Mouse (Mus musculus): ENCODE measurements around the gene Wfdc8. TPM values are rescaled to one million over a fixed set of nuclear protein-coding genes. Genes with fewer than 3 reads are reported as not detected.

Wfdc8 gene
- polyA plus RNA-seq, 1 experiment from 2014 or later, result 0.11 TPM

DNA sequence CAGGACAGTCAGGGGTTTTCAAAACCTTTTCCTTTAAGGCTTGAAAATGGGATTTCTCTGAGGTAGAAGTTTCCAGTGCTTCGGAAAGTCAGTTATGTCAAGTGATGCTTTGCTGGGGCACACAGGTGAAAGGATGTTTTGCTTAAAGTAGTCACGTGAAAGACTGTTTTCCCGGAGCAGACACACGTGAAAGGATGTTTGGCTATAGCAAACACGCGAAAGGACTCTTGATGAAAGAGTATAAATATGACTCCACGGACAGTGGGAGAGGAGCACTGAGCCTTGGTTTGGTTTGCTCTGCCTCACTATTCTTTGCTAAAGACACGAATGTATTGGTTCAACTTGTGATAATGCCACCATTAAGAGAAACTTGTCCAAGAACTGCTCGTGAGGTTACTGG, 61.9 kb downstream of the Wfdc8 start:
- H3K4me1 ChIP-seq (ENCODE audit: control insufficient read depth, insufficient read depth, low read length), result no peaks in the 10 kb centered on the region
- 85% methylated on average over 9 of the region's 9 CpGs for WGBS
- H3K9ac ChIP-seq (ENCODE audit: low read depth, low read length), result no peak overlapping the region
- no peaks in the 10 kb centered on the region; the same call in 1 of the 2 replicates for H3K27me3 ChIP-seq (replicated peaks; ENCODE audit: control insufficient read depth, insufficient read depth, low read length)
- no peak overlapping the region for H3K4me2 ChIP-seq (ENCODE audit: low read depth, low read length)
- H3K9me3 ChIP-seq (ENCODE audit: control insufficient read depth, low read length), result no peaks in the 10 kb centered on the region
- DNase-seq (ENCODE audit: low spot score) (no peak), ATAC-seq (ENCODE audit: low read depth) (no peak)
- H3K27ac ChIP-seq (replicated peaks; ENCODE audit: low read depth, low read length), result no peak overlapping the region
- H3K4me3 ChIP-seq (ENCODE audit: low read depth, low read length), result no peak overlapping the region
- no peaks in the 10 kb centered on the region for H3K36me3 ChIP-seq (ENCODE audit: control insufficient read depth, insufficient read depth, low read length)

DNA sequence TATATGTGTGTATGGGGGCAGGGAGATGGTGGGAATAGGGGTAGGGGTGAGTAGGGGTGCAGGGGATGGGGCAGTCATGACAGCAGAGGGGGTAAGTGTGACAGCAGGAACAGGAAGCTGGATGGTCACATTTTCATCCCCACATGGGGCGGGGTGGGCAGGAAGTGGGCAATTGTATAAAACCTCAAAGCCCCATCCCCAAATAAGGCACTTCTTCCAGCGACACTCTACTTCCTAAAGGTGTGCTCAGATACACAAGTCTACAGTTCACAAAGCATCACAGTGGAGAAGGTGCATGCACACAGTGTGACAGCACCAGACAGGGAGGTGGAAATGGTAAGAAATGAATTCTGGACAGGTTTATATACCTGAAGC, 62.5 kb downstream of the Wfdc8 start:
- no peak for DNase-seq (ENCODE audit: low spot score)
- no peaks in the 10 kb centered on the region for H3K4me1 ChIP-seq (ENCODE audit: control insufficient read depth, insufficient read depth, low read length)
- 65% methylated on average over 2 of the region's 2 CpGs for WGBS
- H3K4me3 ChIP-seq (ENCODE audit: low read depth, low read length), result no peak overlapping the region
- no peak for ATAC-seq (ENCODE audit: low read depth)
- no peaks in the 10 kb centered on the region; the same call in 1 of the 2 replicates for H3K27me3 ChIP-seq (replicated peaks; ENCODE audit: control insufficient read depth, insufficient read depth, low read length)
- H3K4me2 ChIP-seq (ENCODE audit: low read depth, low read length), result no peak overlapping the region
- H3K9me3 ChIP-seq (ENCODE audit: control insufficient read depth, low read length), result no peaks in the 10 kb centered on the region
- H3K27ac ChIP-seq (replicated peaks; ENCODE audit: low read depth, low read length), result no peak overlapping the region
- no peak overlapping the region for H3K9ac ChIP-seq (ENCODE audit: low read depth, low read length)
- no peaks in the 10 kb centered on the region for H3K36me3 ChIP-seq (ENCODE audit: control insufficient read depth, insufficient read depth, low read length)

DNA sequence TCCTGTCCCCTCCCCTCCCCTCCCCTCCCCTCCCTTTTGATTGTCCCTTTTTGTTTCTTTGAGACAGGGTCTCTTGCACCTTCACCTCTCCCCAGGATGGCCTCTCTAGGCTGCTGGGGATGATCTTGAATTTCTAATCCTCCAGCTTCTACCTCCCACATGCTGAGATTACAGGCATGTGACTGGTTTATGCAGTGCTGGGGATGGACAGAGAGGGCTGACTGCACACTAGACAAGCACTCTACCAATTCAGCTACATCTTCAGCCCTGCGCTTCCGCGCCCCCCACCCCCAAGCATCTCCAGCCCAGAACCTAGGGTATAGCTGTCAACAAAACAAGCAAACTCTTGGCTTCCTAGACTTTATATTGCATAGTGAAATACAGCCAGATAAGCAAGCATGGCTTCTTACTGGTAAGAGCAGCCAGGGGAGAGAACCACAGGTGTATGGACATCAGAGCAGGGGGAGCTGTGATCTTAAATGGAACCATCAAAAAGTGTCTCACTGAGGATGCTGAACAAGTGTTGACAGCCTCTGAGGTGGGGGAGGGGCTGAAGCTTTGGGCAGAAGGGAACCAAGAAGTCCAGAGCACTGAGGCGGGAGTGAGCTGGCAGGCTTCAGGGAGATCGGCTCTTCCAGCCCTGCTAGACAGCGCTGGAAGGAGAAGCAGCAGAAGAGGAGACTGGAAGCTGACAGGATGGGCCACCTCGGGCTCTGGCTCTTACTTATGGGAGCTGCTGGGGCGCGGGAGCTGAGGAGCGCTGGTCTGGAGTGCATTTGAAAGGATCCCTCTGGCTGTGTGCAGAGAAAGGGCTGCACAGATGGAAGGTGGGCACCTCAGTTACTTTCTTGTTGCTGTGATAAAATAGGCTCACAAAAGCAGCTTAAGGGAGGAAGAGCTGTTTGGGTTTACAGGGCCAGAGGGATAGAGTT, 63.2 kb downstream of the Wfdc8 start:
- Histone ChIP-seq H3K36me3 (ENCODE audit: control insufficient read depth, insufficient read depth, low read length) (no peaks in the 10 kb centered on the region), H3K9me3 (ENCODE audit: control insufficient read depth, low read length) (no peaks in the 10 kb centered on the region), H3K4me1 (ENCODE audit: control insufficient read depth, insufficient read depth, low read length) (no peaks in the 10 kb centered on the region), H3K27ac (replicated peaks; ENCODE audit: low read depth, low read length) (no peak overlapping the region), H3K9ac (ENCODE audit: low read depth, low read length) (no peak overlapping the region), H3K4me2 (ENCODE audit: low read depth, low read length) (no peak overlapping the region), H3K27me3 (replicated peaks; ENCODE audit: control insufficient read depth, insufficient read depth, low read length) (no peaks in the 10 kb centered on the region; the same call in 1 of the 2 replicates), H3K4me3 (ENCODE audit: low read depth, low read length) (no peak overlapping the region)
- 22% methylated on average over 10 of the region's 10 CpGs for WGBS
- DNase-seq (ENCODE audit: low spot score) (no peak), ATAC-seq (ENCODE audit: low read depth) (no peak)

DNA sequence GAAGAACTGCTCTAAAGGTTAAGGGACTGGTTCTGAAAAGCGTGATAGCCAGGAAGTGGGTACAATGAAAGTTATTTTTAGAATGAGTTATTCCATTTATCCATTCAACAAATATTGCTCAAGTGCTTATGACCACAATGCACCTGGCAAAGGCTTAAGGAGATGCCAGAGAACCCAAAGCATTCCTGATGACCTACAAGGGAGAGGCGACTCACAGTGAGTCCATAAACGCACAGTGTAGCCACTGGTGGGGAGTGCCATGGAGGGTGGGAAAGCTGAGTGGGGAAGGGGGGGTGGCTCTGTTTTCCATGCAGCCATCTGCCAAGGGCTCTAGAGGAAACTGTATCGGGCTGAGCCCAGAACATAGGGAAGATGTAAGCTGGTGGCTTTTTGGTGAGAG, 64.1 kb downstream of the Wfdc8 start:
- no peak overlapping the region for H3K27ac ChIP-seq (replicated peaks; ENCODE audit: low read depth, low read length)
- WGBS, result 45% methylated on average over 4 of the region's 4 CpGs
- no peaks in the 10 kb centered on the region for H3K9me3 ChIP-seq (ENCODE audit: control insufficient read depth, low read length)
- no peaks in the 10 kb centered on the region for H3K4me1 ChIP-seq (ENCODE audit: control insufficient read depth, insufficient read depth, low read length)
- H3K36me3 ChIP-seq (ENCODE audit: control insufficient read depth, insufficient read depth, low read length), result no peaks in the 10 kb centered on the region
- DNase-seq (ENCODE audit: low spot score), result no peak
- no peak overlapping the region for H3K9ac ChIP-seq (ENCODE audit: low read depth, low read length)
- no peak overlapping the region for H3K4me2 ChIP-seq (ENCODE audit: low read depth, low read length)
- H3K27me3 ChIP-seq (replicated peaks; ENCODE audit: control insufficient read depth, insufficient read depth, low read length), result no peaks in the 10 kb centered on the region; the same call in 1 of the 2 replicates
- H3K4me3 ChIP-seq (ENCODE audit: low read depth, low read length), result no peak overlapping the region
- ATAC-seq (ENCODE audit: low read depth), result no peak

Other genes starting within 250 kb of the Wfdc8 start
- gene Slpi, start 224.5 kb downstream of the Wfdc8 start, polyA plus RNA-seq (2014; fragmentation: Nextera tagmentation; extraction: Ambion mirVana), result 1.3 and 2.1 TPM in 2 replicates
- gene Rbpjl, start 210.5 kb downstream of the Wfdc8 start, polyA plus RNA-seq (2014; fragmentation: Nextera tagmentation; extraction: Ambion mirVana), result 0.42 and 0.52 TPM in 2 replicates
- gene Matn4, start 208.5 kb downstream of the Wfdc8 start, polyA plus RNA-seq (2014; fragmentation: Nextera tagmentation; extraction: Ambion mirVana), result 15.6 and 20.6 TPM in 2 replicates
- gene Sdc4, start 169.7 kb downstream of the Wfdc8 start, polyA plus RNA-seq (2014; fragmentation: Nextera tagmentation; extraction: Ambion mirVana), result 57.1 and 58.4 TPM in 2 replicates
- 63.3 and 68.3 TPM in 2 replicates for gene Sys1, start 156.7 kb downstream of the Wfdc8 start, polyA plus RNA-seq (2014; fragmentation: Nextera tagmentation; extraction: Ambion mirVana)
- gene Gm20458, start 152.7 kb downstream of the Wfdc8 start, polyA plus RNA-seq (2014; fragmentation: Nextera tagmentation; extraction: Ambion mirVana), result 12.5 and 14.7 TPM in 2 replicates
- gene Trp53tg5, start 139.9 kb downstream of the Wfdc8 start, polyA plus RNA-seq (2014; fragmentation: Nextera tagmentation; extraction: Ambion mirVana), result not detected in 2 replicates
- 4.1 and 10.5 TPM in 2 replicates for gene Dbndd2, start 127.5 kb downstream of the Wfdc8 start, polyA plus RNA-seq (2014; fragmentation: Nextera tagmentation; extraction: Ambion mirVana)
- 72.9 and 76.9 TPM in 2 replicates for gene Pigt, start 116.1 kb downstream of the Wfdc8 start, polyA plus RNA-seq (2014; fragmentation: Nextera tagmentation; extraction: Ambion mirVana)
- gene Wfdc2, start 51.2 kb downstream of the Wfdc8 start, polyA plus RNA-seq (2014; fragmentation: Nextera tagmentation; extraction: Ambion mirVana), result 53.7 and 62.4 TPM in 2 replicates
- not detected in 2 replicates for gene Spint3, start 40.2 kb downstream of the Wfdc8 start, polyA plus RNA-seq (2014; fragmentation: Nextera tagmentation; extraction: Ambion mirVana)
- gene Wfdc6a, start 28.2 kb downstream of the Wfdc8 start, polyA plus RNA-seq (2014; fragmentation: Nextera tagmentation; extraction: Ambion mirVana), result 0.51 TPM in 1 of 2 replicates, not detected in the other
- gene Eppin, start 20.0 kb downstream of the Wfdc8 start, polyA plus RNA-seq (2014; fragmentation: Nextera tagmentation; extraction: Ambion mirVana), result not detected in 2 replicates
- gene Wfdc6b, start 104 bp downstream of the Wfdc8 start, polyA plus RNA-seq (2014; fragmentation: Nextera tagmentation; extraction: Ambion mirVana), result not detected in 2 replicates
- not detected in 2 replicates for gene Wfdc16, start 25.2 kb upstream of the Wfdc8 start, polyA plus RNA-seq (2014; fragmentation: Nextera tagmentation; extraction: Ambion mirVana)
- 0.69 and 1.1 TPM in 2 replicates for gene Wfdc10, start 42.4 kb upstream of the Wfdc8 start, polyA plus RNA-seq (2014; fragmentation: Nextera tagmentation; extraction: Ambion mirVana)
- gene Wfdc9, start 43.0 kb upstream of the Wfdc8 start, polyA plus RNA-seq (2014; fragmentation: Nextera tagmentation; extraction: Ambion mirVana), result not detected in 2 replicates
- not detected in 2 replicates for gene Wfdc11, start 60.5 kb upstream of the Wfdc8 start, polyA plus RNA-seq (2014; fragmentation: Nextera tagmentation; extraction: Ambion mirVana)
- gene Wfdc13, start 71.5 kb upstream of the Wfdc8 start, polyA plus RNA-seq (2014; fragmentation: Nextera tagmentation; extraction: Ambion mirVana), result 0.21 TPM in 1 of 2 replicates, not detected in the other
- gene Spint4, start 84.9 kb upstream of the Wfdc8 start, polyA plus RNA-seq (2014; fragmentation: Nextera tagmentation; extraction: Ambion mirVana), result not detected in 2 replicates
- gene Spint5, start 101.7 kb upstream of the Wfdc8 start, polyA plus RNA-seq (2014; fragmentation: Nextera tagmentation; extraction: Ambion mirVana), result not detected in 2 replicates
- gene Wfdc3, start 132.3 kb upstream of the Wfdc8 start, polyA plus RNA-seq (2014; fragmentation: Nextera tagmentation; extraction: Ambion mirVana), result 0.53 and 1.1 TPM in 2 replicates
- gene Dnttip1, start 132.4 kb upstream of the Wfdc8 start, polyA plus RNA-seq (2014; fragmentation: Nextera tagmentation; extraction: Ambion mirVana), result 60.9 and 63.0 TPM in 2 replicates
- gene Ube2c, start 156.3 kb upstream of the Wfdc8 start, polyA plus RNA-seq (2014; fragmentation: Nextera tagmentation; extraction: Ambion mirVana), result 229 and 276 TPM in 2 replicates
- gene Tnnc2, start 166.3 kb upstream of the Wfdc8 start, polyA plus RNA-seq (2014; fragmentation: Nextera tagmentation; extraction: Ambion mirVana), result 799 and 1,279 TPM in 2 replicates
- 27.9 and 28.3 TPM in 2 replicates for gene Snx21, start 172.2 kb upstream of the Wfdc8 start, polyA plus RNA-seq (2014; fragmentation: Nextera tagmentation; extraction: Ambion mirVana)
- gene Acot8, start 191.3 kb upstream of the Wfdc8 start, polyA plus RNA-seq (2014; fragmentation: Nextera tagmentation; extraction: Ambion mirVana), result 12.6 and 13.8 TPM in 2 replicates
- 6.0 and 6.4 TPM in 2 replicates for gene Zswim3, start 191.5 kb upstream of the Wfdc8 start, polyA plus RNA-seq (2014; fragmentation: Nextera tagmentation; extraction: Ambion mirVana)
- gene Zswim1, start 209.1 kb upstream of the Wfdc8 start, polyA plus RNA-seq (2014; fragmentation: Nextera tagmentation; extraction: Ambion mirVana), result 15.1 and 15.7 TPM in 2 replicates
- not detected in 2 replicates for gene Spata25, start 214.9 kb upstream of the Wfdc8 start, polyA plus RNA-seq (2014; fragmentation: Nextera tagmentation; extraction: Ambion mirVana)
- 140 and 154 TPM in 2 replicates for gene Ctsa, start 219.2 kb upstream of the Wfdc8 start, polyA plus RNA-seq (2014; fragmentation: Nextera tagmentation; extraction: Ambion mirVana)
- gene Neurl2, start 219.8 kb upstream of the Wfdc8 start, polyA plus RNA-seq (2014; fragmentation: Nextera tagmentation; extraction: Ambion mirVana), result 8.3 and 9.1 TPM in 2 replicates
- 50.1 and 55.1 TPM in 2 replicates for gene Pltp, start 244.1 kb upstream of the Wfdc8 start, polyA plus RNA-seq (2014; fragmentation: Nextera tagmentation; extraction: Ambion mirVana)